Mouse (Mus musculus): ENCODE results near the gene Lzic.

GRCm38 (mm10) chr4:149445868-149446267, 39.2 kb upstream of the Lzic start:
- TF ChIP-seq ZC3H11A (IDR thresholded peaks at IDR 0.05; ENCODE audit: borderline replicate concordance, low read depth, low read length) (no peak), ZNF384 (IDR thresholded peaks at IDR 0.05; ENCODE audit: low read depth, low read length) (no peak), MAFK (IDR thresholded peaks at IDR 0.05; ENCODE audit: insufficient read depth, low read depth, low read length) (no peak)

Data from ES-E14 (cell line).